Mouse (Mus musculus) ES-CJ7 (cell line): ENCODE measurements at regions not wholly inside any gene's neighbourhood (a gene's known extent, or its start where the extent isn't known, plus 50 kb on each side); places are given as distances from the start of the nearest gene placed in this dataset.

ENCODE experiments used
- DNase-seq: peaks from one replicate; pipeline ENCODE4 v3.0.0; 2011; ENCODE audit warnings: low read depth, low spot score

DNA sequence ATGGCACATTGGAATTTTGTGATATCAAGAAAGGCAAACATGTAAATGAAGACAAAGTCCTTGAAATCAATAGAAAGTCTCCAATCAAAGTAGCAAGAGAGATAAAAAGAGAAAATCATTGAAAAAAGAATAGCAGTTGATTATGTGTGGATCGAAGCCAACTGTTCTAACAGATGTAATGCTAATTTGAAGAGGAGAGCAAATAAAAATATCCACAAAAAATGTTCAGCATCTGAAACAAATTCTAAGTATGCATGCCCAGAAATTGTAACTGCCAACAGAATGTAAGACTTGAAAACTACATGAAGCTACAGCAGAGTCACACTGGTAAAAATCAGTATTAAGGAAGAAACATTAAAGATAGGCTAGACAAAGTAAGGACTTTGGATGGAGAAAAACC, 587.2 kb upstream of the Galntl6 start:
- no peak for DNase-seq

DNA sequence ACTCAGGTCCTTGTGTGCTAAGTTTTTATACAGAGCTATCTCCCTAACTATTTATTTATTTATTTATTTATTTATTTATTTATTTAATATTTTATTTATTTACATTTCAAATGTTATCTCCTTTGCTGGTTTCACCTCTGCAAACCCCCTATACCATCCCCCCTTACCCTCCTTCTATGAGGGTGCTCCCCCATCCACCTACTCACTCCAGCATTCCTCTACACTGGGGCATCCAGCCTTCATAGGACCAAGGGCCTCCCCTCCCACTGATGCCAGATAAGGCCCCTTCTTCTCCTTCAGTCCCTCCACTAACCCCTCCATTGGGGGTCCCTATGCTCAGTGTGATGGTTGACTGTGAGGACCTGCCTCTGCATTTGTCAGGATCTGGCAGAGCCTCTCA, 579.0 kb upstream of the Galntl6 start:
- DNase-seq, result no peak

DNA sequence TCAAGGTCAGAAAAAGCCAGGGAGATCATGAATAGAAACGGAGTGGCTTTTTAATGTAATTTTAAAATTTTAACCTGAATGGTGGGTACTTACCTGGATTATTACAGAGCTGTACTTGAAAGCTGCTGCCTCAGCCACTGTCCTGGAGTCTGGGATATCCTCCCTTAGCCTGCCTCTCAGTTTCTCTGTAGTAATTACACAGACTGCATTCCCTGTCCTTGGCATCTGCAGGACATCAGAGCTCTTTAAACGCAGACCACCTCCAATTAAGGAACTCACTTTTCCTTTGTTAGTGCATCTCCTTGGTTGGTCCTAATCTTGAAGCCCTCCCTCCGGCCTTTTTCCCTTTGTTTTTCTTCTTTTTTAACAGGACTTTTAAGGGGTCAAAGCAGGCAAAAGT, 565.8 kb upstream of the Galntl6 start:
- DNase-seq, result peak; percentile 75

DNA sequence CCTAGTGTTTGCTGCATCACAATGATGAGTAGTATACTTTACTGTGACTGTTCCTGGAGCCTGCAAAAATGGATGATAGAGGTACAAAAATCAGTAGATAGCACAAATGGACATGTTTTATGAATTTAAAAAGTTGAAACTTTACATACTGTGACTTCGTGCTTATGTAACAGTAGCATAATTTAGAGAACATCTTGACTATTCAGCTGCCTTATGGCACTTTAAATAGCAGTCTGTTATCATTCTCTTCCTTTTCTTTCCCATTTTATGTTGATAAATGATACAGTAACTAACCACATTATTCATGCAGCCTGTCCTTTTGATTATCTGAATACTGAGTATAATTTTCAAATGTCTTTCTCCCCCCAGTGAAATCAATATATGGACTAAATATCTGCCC, 561.8 kb upstream of the Galntl6 start:
- DNase-seq, result no peak

DNA sequence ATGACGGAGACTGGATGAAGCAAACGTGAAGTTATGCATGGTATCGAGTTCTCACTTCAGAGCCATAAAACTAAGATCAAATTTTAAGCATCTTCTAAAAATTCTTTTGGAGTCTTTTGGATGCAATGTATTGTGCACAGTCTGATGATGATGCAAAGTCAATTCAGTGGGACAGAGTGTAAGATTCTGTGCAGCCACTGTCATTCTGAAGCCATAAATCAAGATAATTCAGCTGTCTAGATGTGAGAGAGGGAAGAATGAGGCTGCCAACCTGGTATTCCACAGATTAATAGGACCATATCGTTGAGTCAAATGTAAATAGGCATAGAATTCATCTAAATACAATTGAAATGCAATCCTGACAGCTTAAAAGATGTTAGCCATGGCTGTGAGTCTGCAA, 536.2 kb upstream of the Galntl6 start:
- no peak for DNase-seq

DNA sequence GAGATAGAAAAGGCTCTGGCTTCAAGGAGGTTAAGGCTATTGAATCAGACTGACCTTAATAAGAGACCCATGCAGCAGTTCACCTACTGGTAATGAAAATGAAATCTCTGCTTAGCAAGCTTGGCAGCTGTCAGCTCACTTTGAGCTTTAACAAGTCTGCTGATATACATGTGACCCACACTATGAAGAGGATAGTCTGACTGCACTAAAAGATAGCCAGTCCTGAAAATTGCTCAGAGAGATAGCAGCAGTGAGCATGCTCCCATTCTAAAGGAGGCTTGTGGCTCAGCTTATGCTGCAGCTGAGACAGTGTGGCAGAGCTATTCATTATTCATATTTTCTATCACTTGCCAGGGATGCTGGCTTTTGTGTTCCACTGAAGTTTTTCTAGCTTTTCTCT, 491.2 kb upstream of the Galntl6 start:
- DNase-seq, result no peak

DNA sequence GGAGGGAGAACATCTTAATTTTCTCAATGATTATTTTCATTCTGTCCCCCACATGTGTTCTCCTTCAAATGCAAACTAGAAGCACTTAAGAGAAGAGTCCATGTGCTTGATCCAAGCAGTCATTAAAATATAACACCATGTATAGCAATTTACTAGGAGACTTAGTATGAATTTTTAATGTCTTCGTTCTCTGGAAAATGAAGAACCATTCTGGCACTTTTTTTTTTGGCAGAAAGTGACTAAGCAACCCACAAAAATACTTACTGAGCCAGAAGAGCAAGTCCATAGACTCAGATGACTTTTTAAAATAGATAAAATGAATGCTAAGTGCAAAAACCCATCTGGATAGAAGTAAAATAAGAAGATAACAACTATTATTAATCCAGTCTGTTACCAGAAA, 477.3 kb upstream of the Galntl6 start:
- DNase-seq, result no peak

DNA sequence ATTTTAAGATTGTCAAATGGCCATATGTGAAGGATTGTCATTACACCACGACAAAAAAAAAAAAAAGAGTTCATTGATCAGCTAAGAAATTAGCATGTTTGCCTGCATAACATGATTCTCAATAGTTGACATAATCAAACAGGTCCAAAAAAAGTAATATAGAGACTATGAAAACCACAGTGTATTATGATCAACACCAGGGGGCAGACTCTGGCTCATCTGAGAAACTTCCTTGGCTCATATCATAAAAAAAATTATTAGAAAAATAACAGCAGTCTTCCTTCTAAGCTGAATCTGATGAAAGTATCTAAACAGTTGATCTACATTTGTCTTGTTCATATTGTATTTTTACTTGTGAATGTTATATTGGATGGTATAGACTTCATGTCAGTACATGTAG, 472.3 kb upstream of the Galntl6 start:
- no peak for DNase-seq

DNA sequence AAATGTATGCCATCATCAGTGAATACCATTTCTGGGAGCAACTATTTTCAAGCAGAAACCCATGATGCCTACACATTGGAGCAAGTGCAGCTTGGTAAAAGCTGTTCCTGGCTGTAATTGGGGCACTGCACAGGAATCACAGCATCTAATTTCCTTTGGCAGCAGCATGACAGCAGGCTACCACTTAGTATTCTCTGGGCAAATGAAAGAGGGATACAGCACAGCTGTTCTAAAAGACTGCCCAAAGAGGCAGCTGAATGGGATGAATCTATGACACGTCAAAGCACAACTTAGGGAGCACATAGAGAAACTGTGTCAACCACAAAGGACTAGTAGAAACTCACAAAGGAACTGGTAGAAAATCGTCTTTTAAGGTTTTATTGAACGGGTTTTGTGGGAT, 440.5 kb upstream of the Galntl6 start:
- no peak for DNase-seq

DNA sequence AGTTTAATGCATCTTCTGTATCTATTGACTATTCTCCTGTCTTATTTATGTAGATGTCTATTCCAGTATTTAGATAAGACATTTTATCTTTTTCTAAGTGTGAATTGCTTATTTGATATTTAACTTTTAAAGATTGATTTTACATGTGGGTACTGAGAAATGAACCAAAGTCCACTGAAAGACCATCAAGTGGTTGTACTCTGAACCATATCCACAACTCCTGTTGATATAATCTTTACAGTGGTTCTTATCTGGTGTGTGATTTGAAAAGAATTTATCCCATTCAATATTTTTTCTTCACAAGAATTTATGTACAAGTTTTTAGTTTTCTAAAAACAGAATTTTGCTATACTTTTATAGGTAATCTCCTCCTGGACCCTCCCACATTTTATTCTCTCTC, 422.6 kb upstream of the Galntl6 start:
- no peak for DNase-seq
